Mouse (Mus musculus) right cerebral cortex, postnatal 14 days (tissue): Measurements from ENCODE around the gene Olfr1437.
"Not testable (repeated sequence)": the region's sequence is repeated elsewhere in the genome, so short reads cannot be mapped to it uniquely, and the experiment has no call there.

ENCODE experiments used
- DNase-seq: peaks from one replicate; pipeline ENCODE4 v3.0.0; 2022

Gene Olfr1437

GRCm38 (mm10) chr19:12325001-12325400 lies at the start of gene Olfr1437:
Gene Olfr1437, minus strand, starts transcription at chr19:12325101.
- DNase-seq = no peak

DNA sequence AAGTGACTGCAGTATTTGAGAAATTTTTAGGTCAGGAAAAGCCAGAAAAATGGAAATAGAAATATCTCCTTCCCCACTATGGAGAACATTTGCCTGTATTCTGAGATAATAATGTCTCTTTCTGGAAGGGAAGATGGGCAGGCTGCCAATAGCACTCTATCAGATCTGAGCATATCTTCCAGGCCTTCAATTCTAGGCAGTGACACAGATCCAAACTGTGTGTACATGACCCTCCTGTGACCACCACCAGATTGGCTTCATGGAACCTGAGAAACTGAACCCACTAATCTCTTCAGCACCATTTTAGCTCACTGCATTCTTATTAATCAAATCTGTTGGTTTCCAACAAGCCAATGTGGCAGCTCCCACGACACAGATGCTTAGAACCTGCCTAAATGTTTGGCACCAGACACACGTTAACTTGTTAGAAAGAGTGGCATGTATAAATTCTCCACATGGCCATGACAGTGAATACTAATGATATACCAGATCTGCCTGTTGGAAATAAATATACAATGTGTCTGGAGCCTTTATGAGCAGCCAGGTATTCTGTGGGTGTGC lies 49.6 kb upstream of the Olfr1437 start:
- peak; percentile 22 for DNase-seq

DNA sequence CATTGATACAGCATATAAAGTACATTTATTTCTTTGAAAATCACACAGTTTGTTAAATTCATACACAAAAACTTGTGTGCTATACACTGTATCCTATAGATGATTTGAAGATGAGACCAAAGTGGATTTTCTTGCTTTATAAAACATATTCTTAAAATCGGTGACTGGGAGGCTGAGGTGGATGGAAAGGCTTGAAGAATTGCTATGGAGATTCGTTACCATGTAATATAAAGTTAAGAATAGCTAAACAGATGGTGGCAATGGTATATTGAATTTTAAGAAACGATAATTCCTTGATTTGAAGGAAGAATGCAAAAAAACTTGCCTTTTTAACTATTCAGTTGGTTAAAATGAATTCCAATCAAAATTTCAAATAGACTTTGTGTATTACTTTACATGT lies 48.1 kb upstream of the Olfr1437 start:
- no peak for DNase-seq

DNA sequence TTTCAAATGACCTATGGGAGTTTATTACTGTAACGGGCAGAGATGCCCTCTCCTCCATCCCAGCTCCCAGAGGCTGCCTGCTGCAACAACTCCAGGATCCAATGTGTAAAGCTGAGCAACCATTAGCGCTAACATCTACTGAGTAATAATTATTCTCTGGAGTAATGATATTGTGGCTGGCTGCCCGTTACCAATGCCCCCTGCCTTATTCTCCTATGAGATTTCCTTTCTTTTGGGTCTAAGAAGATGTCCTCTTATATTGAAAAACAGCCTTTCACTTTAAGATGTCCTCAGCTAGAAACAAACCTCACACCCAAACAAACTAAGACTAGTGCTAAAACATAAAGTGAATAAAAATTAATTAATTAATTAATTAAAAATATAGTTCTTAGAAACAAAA lies 10.9 kb upstream of the Olfr1437 start, which contains the start of gene Olfr1438-ps1:
Gene Olfr1438-ps1 (minus strand): TSS at position 101 of the 400 bp plus-strand sequence.
- DNase-seq = no peak

DNA sequence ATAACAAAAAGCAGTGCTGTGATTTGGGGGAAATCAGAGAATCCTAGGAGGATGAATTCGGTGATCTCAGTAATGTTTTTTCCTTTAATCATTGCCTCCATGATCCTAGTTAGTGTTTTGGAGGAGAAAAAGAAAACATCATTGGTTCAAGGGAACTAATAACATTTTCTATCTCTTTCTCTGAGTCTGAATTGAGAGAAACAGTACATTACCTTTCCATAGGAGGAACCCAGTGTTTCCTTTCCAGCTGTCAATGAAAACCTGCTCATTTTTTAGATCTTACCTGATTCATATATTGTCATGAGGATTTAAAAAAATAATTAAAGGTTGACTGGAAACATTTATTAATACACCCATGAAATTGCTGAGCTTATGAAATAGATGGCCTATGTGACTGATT lies 25.9 kb downstream of the Olfr1437 start, which contains the start of gene Olfr1436:
Gene Olfr1436 (minus strand): TSS at position 101 of the 400 bp plus-strand sequence.
- not testable (repeated sequence) for DNase-seq

DNA sequence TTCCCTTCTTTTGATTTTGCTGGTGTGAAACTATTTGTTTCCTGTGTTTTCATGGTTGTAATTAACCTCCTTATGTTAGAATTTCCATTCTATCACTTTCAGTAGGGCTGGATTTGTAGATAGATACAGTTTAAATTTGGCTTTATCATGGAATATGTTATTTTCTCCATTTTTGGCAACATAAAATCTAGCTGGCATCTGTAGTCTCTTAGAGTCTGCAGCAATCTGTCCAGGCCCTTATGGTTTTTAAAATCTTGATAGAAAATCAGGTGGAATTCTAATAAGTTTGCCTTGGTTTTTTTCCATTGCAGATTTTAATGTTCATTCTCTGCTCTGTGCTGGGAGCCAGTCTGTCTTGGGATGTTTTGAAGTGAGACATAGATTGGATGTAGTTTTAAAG lies 31.9 kb downstream of the Olfr1437 start:
- DNase-seq = no peak

DNA sequence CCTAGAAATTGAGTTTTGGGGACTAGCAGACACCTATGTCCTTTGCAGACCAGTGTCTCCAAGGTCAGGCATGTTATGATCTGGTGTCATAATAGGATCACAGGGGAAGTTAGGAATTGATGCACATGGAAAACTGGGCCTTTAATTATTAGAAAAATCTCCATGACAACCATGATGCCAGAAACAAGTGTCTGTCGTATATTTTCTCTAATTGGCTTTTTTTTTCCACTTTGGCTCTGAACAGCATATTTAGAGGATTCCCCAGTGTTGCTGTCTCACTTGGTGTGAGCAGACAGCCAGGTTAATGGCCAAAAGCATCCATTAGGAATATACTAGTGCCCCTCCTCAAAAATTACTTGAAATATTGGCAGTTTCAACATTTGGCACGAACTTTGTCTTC lies 45.3 kb downstream of the Olfr1437 start, which contains the start of gene Olfr1434:
Gene Olfr1434 (plus strand): TSS at position 301 of the 400 bp plus-strand sequence.
- no peak for DNase-seq
